Comparison of ENCODE assay signal across 21 mouse cellular contexts in the genomic region with DNA sequence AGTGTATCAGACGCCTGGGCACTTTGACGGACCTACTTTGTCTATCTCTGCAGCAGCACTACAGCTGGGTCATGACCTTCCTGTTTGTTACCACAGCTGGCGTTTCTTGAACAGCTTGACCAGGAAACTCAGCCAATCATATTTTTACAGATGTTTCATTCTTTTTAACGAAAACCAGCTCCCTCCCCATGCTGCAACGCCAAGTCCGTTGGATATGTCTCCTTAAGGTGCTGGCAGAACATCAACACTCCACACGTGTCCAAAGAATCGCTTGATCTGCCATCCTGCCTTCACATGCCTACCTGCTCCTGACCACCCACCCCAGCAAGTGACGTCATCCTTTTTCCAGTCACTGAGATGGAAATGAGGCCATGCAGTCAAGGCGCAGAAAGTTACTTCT. TPM values are rescaled to one million over a fixed set of nuclear protein-coding genes. Genes with fewer than 3 reads are reported as not detected.
DNase-seq lines count a peak whose midpoint lies in the region; ATAC-seq and TF ChIP-seq lines count a peak whose summit lies in the region.
"Had no signal": no experiment of that assay in that cellular context is flagged by ENCODE, and none has a peak within 500 bp of the region (broad histone marks: within the 10 kb centered on the region; RNA-seq: fewer than 3 reads in every experiment).

No protein-coding gene starts in this region.

- intact Hi-C loops in heart, adult 2 months (cut with DNase I) = no loop called here
- intact Hi-C loops in gastrocnemius, postnatal 36 days (cut with DNase I) = no loop called here

- peaks cover 15% of the 10 kb centered on the region for H3K4me1 ChIP-seq in heart, adult 2 months (ENCODE audit: control insufficient read depth, insufficient read depth, low read length)
- peaks cover 11% of the 10 kb centered on the region for H3K4me1 ChIP-seq in heart, embryonic 10.5 days
- peaks cover 18% of the 10 kb centered on the region for H3K4me1 ChIP-seq in testis, adult 2 months (ENCODE audit: control insufficient read depth, insufficient read depth, low read length)
- H3K4me1 ChIP-seq: limb, embryonic 12.5 days; liver, embryonic 12.5 days had no signal

- H3K79me2 ChIP-seq in heart, adult 2 months (replicated peaks; ENCODE audit: control insufficient read depth, insufficient read depth, low read length) = no peaks in the 10 kb centered on the region

- no peak for TF ChIP-seq CTCF in heart, adult 2 months (IDR thresholded peaks at IDR 0.05)
- no peak for TF ChIP-seq CTCF in testis, adult 2 months (IDR thresholded peaks at IDR 0.05; ENCODE audit: control insufficient read depth, insufficient read depth, insufficient replicate concordance, low read depth, low read length)

- ATAC-seq in CD4-positive, CD25-positive, alpha-beta regulatory T cell, adult 4 months = no peak
- ATAC-seq: forebrain, postnatal 0 days; liver, embryonic 12.5 days; midbrain, embryonic 16.5 days; Patski had no signal

- no peak overlapping the region for H3K4me3 ChIP-seq in heart, adult 2 months
- H3K4me3 ChIP-seq in heart, embryonic 10.5 days = no peak overlapping the region
- peak overlapping the region; percentile 36 for H3K4me3 ChIP-seq in testis, adult 2 months (ENCODE audit: control insufficient read depth, low read depth, low read length)
- H3K4me3 ChIP-seq: embryonic facial prominence, embryonic 15.5 days; limb, embryonic 12.5 days; liver, embryonic 12.5 days had no signal

- no peak overlapping the region for H3K9ac ChIP-seq in heart, adult 2 months (ENCODE audit: low read depth, low read length)
- H3K9ac ChIP-seq: embryonic facial prominence, embryonic 15.5 days; forebrain, postnatal 0 days; hindbrain, embryonic 14.5 days; limb, embryonic 12.5 days; liver, embryonic 12.5 days had no signal

- no peaks in the 10 kb centered on the region for H3K27me3 ChIP-seq in heart, adult 2 months (ENCODE audit: control insufficient read depth, insufficient read depth, low read length)
- H3K27me3 ChIP-seq in heart, embryonic 10.5 days (ENCODE audit: insufficient read depth, poor library complexity, severe bottlenecking) = no peaks in the 10 kb centered on the region
- H3K27me3 ChIP-seq in testis, adult 2 months (ENCODE audit: control insufficient read depth, insufficient read depth, low read length) = peaks cover 2% of the 10 kb centered on the region; the same call in 1 of the 2 replicates
- H3K27me3 ChIP-seq: embryonic facial prominence, embryonic 15.5 days; Patski had no signal

- no peak for TF ChIP-seq POLR2A in heart, adult 2 months (IDR thresholded peaks at IDR 0.05; ENCODE audit: insufficient read depth, low read depth, low read length)
- TF ChIP-seq POLR2A in testis, adult 2 months (IDR thresholded peaks at IDR 0.05; ENCODE audit: control insufficient read depth, low read depth, low read length) = no peak

- no peaks in the 10 kb centered on the region for H3K36me3 ChIP-seq in heart, adult 2 months (ENCODE audit: control insufficient read depth, insufficient read depth, low read length)
- no peaks in the 10 kb centered on the region for H3K36me3 ChIP-seq in heart, embryonic 10.5 days
- H3K36me3 ChIP-seq in testis, adult 2 months (ENCODE audit: control insufficient read depth, insufficient read depth, low read length) = no peaks in the 10 kb centered on the region
- H3K36me3 ChIP-seq: liver, embryonic 12.5 days had no signal

- TF ChIP-seq EP300 in heart, adult 2 months (IDR thresholded peaks at IDR 0.05; ENCODE audit: insufficient read depth, low read depth, low read length) = peak; percentile 71

- peak overlapping the region; percentile 15 for H3K27ac ChIP-seq in heart, adult 2 months
- H3K27ac ChIP-seq in heart, embryonic 10.5 days = no peak overlapping the region
- no peak overlapping the region for H3K27ac ChIP-seq in testis, adult 2 months (ENCODE audit: control insufficient read depth, insufficient read depth, low read depth, low read length)
- H3K27ac ChIP-seq: embryonic facial prominence, embryonic 15.5 days; hindbrain, embryonic 14.5 days; limb, embryonic 12.5 days; liver, embryonic 12.5 days had no signal

- WGBS in heart, adult 2 months = 32% methylated on average over 10 of the region's 10 CpGs
- 51% methylated on average over 10 of the region's 10 CpGs for WGBS in heart, embryonic 10.5 days

- H3K9me3 ChIP-seq in heart, embryonic 10.5 days = no peaks in the 10 kb centered on the region
- H3K9me3 ChIP-seq: embryonic facial prominence, embryonic 15.5 days; limb, embryonic 12.5 days; liver, embryonic 12.5 days had no signal

- DNase-seq in heart, adult 2 months = peak; percentile 50 to 57
- no peak for DNase-seq in heart, embryonic 10.5 days (ENCODE audit: low spot score)
- DNase-seq in testis, postnatal 10 days (ENCODE audit: low spot score) = no peak
- DNase-seq in gastrocnemius, postnatal 36 days = peak; percentile 37
- peak; percentile 74 for DNase-seq in skeletal muscle tissue, adult 2 months (ENCODE audit: low read depth, low spot score)
- no peak for DNase-seq in cerebellum, postnatal 14 days
- DNase-seq: adrenal gland, adult 8-10 months; cerebellum, adult 9-10 months; forebrain, postnatal 0 days; kidney, adult 8-10 months; lung, adult 2 months; thymus, postnatal 36 days had no signal

RNA-seq across cellular contexts. Expression of a gene that starts 28.6 kb away (rescaled TPM):
- total RNA-seq in heart, adult 2 months (2021) = 1 to 10 TPM; 1.7 to 1.9 TPM
- 0.94 and 1.5 TPM in 2 replicates for polyA plus RNA-seq in heart, adult 2 months (2012; rRNA removed)
- polyA plus RNA-seq in heart, embryonic 10.5 days (2016; fragmentation: Nextera tagmentation; extraction: Ambion mirVana) = 0.44 and 0.68 TPM in 2 replicates
- polyA plus RNA-seq in testis, adult 2 months (2012; rRNA removed) = 4.8 and 6.1 TPM in 2 replicates
- total RNA-seq in gastrocnemius, postnatal 36 days (2021) = 1 to 10 TPM; 1.1 to 1.3 TPM
- not detected for polyA plus RNA-seq in CD4-positive, CD25-positive, alpha-beta regulatory T cell, adult 4 months (2017; shearing (Covaris generic))
- total RNA-seq: neutrophil, adult 5-6 weeks had no signal
- polyA plus RNA-seq: Patski had no signal

RNA-seq across cellular contexts. Expression of a gene that starts 52.9 kb away (rescaled TPM):
- 10 to 100 TPM; 42.7 to 53.5 TPM for total RNA-seq in heart, adult 2 months (2021)
- 10.6 and 14.8 TPM in 2 replicates for polyA plus RNA-seq in heart, adult 2 months (2012; rRNA removed)
- polyA plus RNA-seq in heart, embryonic 10.5 days (2016; fragmentation: Nextera tagmentation; extraction: Ambion mirVana) = 34.3 and 39.5 TPM in 2 replicates
- 11.1 and 11.5 TPM in 2 replicates for polyA plus RNA-seq in testis, adult 2 months (2012; rRNA removed)
- total RNA-seq in gastrocnemius, postnatal 36 days (2021) = 100 to 1,000 TPM; 103 to 112 TPM
- not detected for polyA plus RNA-seq in CD4-positive, CD25-positive, alpha-beta regulatory T cell, adult 4 months (2017; shearing (Covaris generic))

RNA-seq across cellular contexts. Expression of a gene that starts 53.5 kb away (rescaled TPM):
- total RNA-seq in heart, adult 2 months (2021) = 1 to 10 TPM; 3.7 TPM
- polyA plus RNA-seq in heart, adult 2 months (2012; rRNA removed) = 2.1 and 4.7 TPM in 2 replicates
- 9.0 and 12.4 TPM in 2 replicates for polyA plus RNA-seq in heart, embryonic 10.5 days (2016; fragmentation: Nextera tagmentation; extraction: Ambion mirVana)
- 22.3 and 22.6 TPM in 2 replicates for polyA plus RNA-seq in testis, adult 2 months (2012; rRNA removed)
- 1 to 10 TPM; 2.1 to 2.6 TPM for total RNA-seq in gastrocnemius, postnatal 36 days (2021)
- polyA plus RNA-seq in CD4-positive, CD25-positive, alpha-beta regulatory T cell, adult 4 months (2017; shearing (Covaris generic)) = 1 to 10 TPM; 1.8 to 2.1 TPM

Comparison
In these comparisons a context has a peak if more than half of its experiments do, and no peak if none do; other contexts are left out.
1. DNase-seq: peak in heart, adult 2 months (2 of 2), gastrocnemius, postnatal 36 days (2 of 2) and skeletal muscle tissue, adult 2 months (single experiment); none in heart, embryonic 10.5 days (single experiment), testis, postnatal 10 days (single experiment) and cerebellum, postnatal 14 days (0 of 2).
2. RNA of a gene that starts 52.9 kb away (polyA plus RNA-seq): 34.3 to 39.5 TPM in heart, embryonic 10.5 days, 11.1 to 11.5 TPM in testis, adult 2 months and 10.6 to 14.8 TPM in heart, adult 2 months; not detected in CD4-positive, CD25-positive, alpha-beta regulatory T cell, adult 4 months; every median in the first group is over 10 times any median in the second.